Mouse (Mus musculus) liver, adult 2 months (tissue): ENCODE data around the gene Hrh2. TPM values are rescaled to one million over a fixed set of nuclear protein-coding genes. Genes with fewer than 3 reads are reported as not detected.

Experiments used
- DNase-seq: peaks from one replicate; pipeline ENCODE4 v3.0.0-alpha.2; 2011; ENCODE audit warnings: low read depth, low spot score; ENCODE audit errors: extremely low read depth
- H3K27ac ChIP-seq: fragments of 200-500 bp; replicated peaks from 2 replicates; pipeline ENCODE4 v1.5.1; 2012; ENCODE audit warnings: low read depth, mild to moderate bottlenecking, control low read depth, inconsistent platforms, low read length; ENCODE audit not compliant: insufficient read depth
- H3K27me3 ChIP-seq: fragments of 200-500 bp; 2 replicates; pipeline ENCODE4 v1.6.1; 2012; ENCODE audit warnings: mild to moderate bottlenecking, moderate library complexity, low read length, inconsistent platforms; ENCODE audit not compliant: control insufficient read depth, insufficient read depth
- H3K36me3 ChIP-seq: fragments of 200-500 bp; 2 replicates; pipeline ENCODE4 v1.6.1; 2012; ENCODE audit warnings: low read length, inconsistent platforms; ENCODE audit not compliant: control insufficient read depth, insufficient read depth
- H3K4me1 ChIP-seq: fragments of 200-500 bp; 2 replicates; pipeline ENCODE4 v1.6.1; 2011; ENCODE audit warnings: low read length; ENCODE audit not compliant: control insufficient read depth, insufficient read depth
- H3K4me3 ChIP-seq: fragments of 200-500 bp; 2 replicates; pipeline ENCODE4 v1.5.1; 2011; ENCODE audit warnings: low read depth, mild to moderate bottlenecking, control low read depth, low read length, moderate library complexity; ENCODE audit not compliant: insufficient read depth
- H3K79me2 ChIP-seq: fragments of 200-500 bp; 2 replicates; pipeline ENCODE4 v1.6.1; 2012; ENCODE audit warnings: inconsistent platforms, mild to moderate bottlenecking, low read length, moderate library complexity; ENCODE audit not compliant: control insufficient read depth, insufficient read depth
- H3K9ac ChIP-seq: fragments of 200-500 bp; 2 replicates; pipeline ENCODE4 v1.6.1; 2012; ENCODE audit warnings: low read depth, mild to moderate bottlenecking, control low read depth, inconsistent platforms, low read length
- CTCF ChIP-seq: fragments of 200-500 bp; IDR thresholded peaks from 2 replicates; pipeline ENCODE4 v1.5.1; 2011; ENCODE audit warnings: low read depth, low read length, control low read depth
- POLR2A ChIP-seq: fragments of 200-500 bp; IDR thresholded peaks from 2 replicates; pipeline ENCODE4 v1.6.1; 2011; ENCODE audit warnings: low read length, control low read depth; ENCODE audit not compliant: insufficient read depth; ENCODE audit errors: extremely low read depth
- WGBS: fragments of 180-500 bp; shearing (Covaris S2); methylation state at CpG from one replicate; pipeline ENCODE4 v1.1.7; 2018; 5-methylcytosine and 5-hydroxymethylcytosine counted together
- polyA plus RNA-seq: library from polyadenylated mRNA; depleted of rRNA; stranded (reverse); fragments of >200 nt; gene quantifications from 2 replicates; pipeline ENCODE4 v1.2.3, GENCODE M21; 2012; rRNA removed
- total RNA-seq: library from RNA; depleted of rRNA; stranded (reverse); fragments of >200 nt; gene quantifications from 2 replicates; pipeline ENCODE4 v1.2.3, GENCODE M21; 2014; rRNA removed

Gene Hrh2
- total and polyA plus RNA-seq, 2 experiments, result 0.09 to 0.24 TPM

DNA sequence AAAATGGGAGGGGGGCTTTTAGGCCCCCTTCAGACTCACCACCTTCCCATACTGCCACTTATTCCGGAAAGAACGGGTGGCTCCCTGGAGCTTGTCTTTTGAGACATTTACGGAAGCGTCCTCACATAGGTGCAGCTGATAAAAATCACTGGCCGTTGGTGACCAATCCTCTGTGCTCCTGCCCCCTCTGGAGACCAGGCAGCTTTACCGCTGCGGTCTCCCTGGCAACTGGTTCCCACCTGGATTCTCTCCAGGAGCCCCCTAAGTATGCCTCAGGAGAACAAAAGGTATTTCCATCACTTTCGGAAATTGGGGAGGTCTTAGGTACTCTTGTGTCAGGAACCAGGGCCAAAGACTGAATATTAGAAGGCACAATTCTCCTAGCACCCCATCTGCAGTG is 89.7 kb downstream of the Hrh2 start:
- H3K27ac ChIP-seq, result no peak overlapping the region
- H3K79me2 ChIP-seq, result no peaks in the 10 kb centered on the region
- no peak for DNase-seq
- no peaks in the 10 kb centered on the region for H3K36me3 ChIP-seq
- no peak overlapping the region for H3K9ac ChIP-seq
- no peaks in the 10 kb centered on the region; the same call in 1 of the 2 replicates for H3K27me3 ChIP-seq
- H3K4me1 ChIP-seq, result no peaks in the 10 kb centered on the region
- TF ChIP-seq CTCF (no peak), POLR2A (no peak)
- H3K4me3 ChIP-seq, result no peak overlapping the region
- 39% methylated on average over 8 of the region's 8 CpGs for WGBS

DNA sequence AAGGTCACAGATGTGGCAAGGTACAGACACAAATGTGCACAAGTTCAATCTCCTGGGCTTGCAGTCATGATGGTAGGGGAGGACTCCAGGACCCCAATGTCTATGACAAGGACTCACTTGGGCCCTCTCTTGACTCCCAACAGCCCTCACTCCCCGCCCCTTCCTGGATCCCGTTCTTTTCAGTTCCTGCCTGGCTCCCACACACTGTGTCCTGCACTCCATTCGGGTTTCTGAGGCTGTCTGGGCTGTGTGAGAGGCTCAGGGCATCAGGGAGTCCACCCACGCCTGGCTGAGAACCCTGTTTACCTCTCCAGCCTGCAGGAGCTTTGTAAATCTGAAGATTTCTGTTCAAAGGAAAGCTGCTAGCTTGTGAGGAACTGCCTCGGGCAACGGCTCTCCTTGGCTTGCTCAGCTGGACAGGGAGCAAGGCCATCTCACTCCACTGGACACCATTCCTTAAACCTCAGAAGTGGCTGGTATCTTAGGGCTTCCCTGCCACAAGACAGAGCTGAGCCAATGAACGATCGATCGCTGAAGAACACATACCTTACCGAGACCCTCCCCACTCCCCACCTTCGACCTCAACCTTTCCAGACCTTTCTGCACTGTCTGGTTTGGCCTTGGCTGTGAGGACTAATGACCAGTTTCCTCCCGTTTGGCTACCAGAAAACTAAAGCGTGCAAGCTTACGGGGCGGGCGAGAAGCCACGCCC is 90.4 kb downstream of the Hrh2 start:
- no peak overlapping the region for H3K9ac ChIP-seq
- H3K27ac ChIP-seq, result no peak overlapping the region
- H3K4me1 ChIP-seq, result no peaks in the 10 kb centered on the region
- no peaks in the 10 kb centered on the region; the same call in 1 of the 2 replicates for H3K27me3 ChIP-seq
- no peak for TF ChIP-seq CTCF
- TF ChIP-seq POLR2A, result no peak
- H3K4me3 ChIP-seq, result no peak overlapping the region
- no peak for DNase-seq
- H3K79me2 ChIP-seq, result no peaks in the 10 kb centered on the region
- 19% methylated on average over 17 of the region's 17 CpGs for WGBS
- no peaks in the 10 kb centered on the region for H3K36me3 ChIP-seq

DNA sequence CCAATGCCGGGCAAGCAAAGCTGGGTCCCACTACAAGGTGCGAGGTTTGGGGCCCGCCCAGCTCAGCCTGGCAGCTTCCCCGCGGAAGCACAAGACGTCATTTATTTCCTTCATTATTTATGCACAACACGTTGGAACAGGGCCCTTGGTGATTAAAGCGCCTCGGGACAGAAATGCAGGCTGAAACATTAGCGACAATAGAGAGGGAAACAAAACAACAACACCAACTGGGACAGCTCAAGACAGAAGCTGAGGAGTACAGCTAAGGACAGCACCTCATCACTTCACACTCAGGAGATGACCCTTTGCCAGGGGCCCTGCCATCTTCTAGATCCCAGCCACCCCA is 90.9 kb downstream of the Hrh2 start:
- TF ChIP-seq POLR2A (no peak), CTCF (no peak)
- Histone ChIP-seq H3K9ac (no peak overlapping the region), H3K27me3 (no peaks in the 10 kb centered on the region; the same call in 1 of the 2 replicates), H3K36me3 (no peaks in the 10 kb centered on the region), H3K27ac (no peak overlapping the region), H3K4me3 (no peak overlapping the region), H3K79me2 (no peaks in the 10 kb centered on the region), H3K4me1 (no peaks in the 10 kb centered on the region)
- WGBS, result 12% methylated on average over 10 of the region's 10 CpGs
- DNase-seq, result no peak

Other genes starting within 250 kb of the Hrh2 start
- not detected in 2 replicates for gene Drd1, start 136.4 kb upstream of the Hrh2 start, total RNA-seq
- gene Drd1, start 136.4 kb upstream of the Hrh2 start, polyA plus RNA-seq, result not detected in 2 replicates
- 63.2 and 77.3 TPM in 2 replicates for gene Sfxn1, start 120.3 kb upstream of the Hrh2 start, total RNA-seq
- gene Sfxn1, start 120.3 kb upstream of the Hrh2 start, polyA plus RNA-seq, result 26.2 and 38.2 TPM in 2 replicates
- 0.37 and 0.54 TPM in 2 replicates for gene Cplx2, start 179.2 kb downstream of the Hrh2 start, total RNA-seq
- gene Cplx2, start 179.2 kb downstream of the Hrh2 start, polyA plus RNA-seq, result 0.57 and 0.81 TPM in 2 replicates